Mouse (Mus musculus) hindbrain, embryonic 15.5 days (tissue): ENCODE measurements around the gene Vmn1r220. TPM values are rescaled to one million over a fixed set of nuclear protein-coding genes. Genes with fewer than 3 reads are reported as not detected.
"Not testable (repeated sequence)": the region's sequence is repeated elsewhere in the genome, so short reads cannot be mapped to it uniquely, and the experiment has no call there.

Experiments
- ATAC-seq: fragments of 200-750 bp; cut with Nextera tagmentation; 2 replicates; pipeline ENCODE4 v1.8.0; 2017; ENCODE audit warnings: low read depth, moderate number of reproducible peaks, moderate TSS enrichment; ENCODE audit not compliant: low FRiP score
- H3K27ac ChIP-seq: fragments of 300-500 bp; sonication (generic); replicated peaks from 2 replicates; pipeline ENCODE4 v1.5.1; 2015; ENCODE audit warnings: mild to moderate bottlenecking, inconsistent platforms
- H3K27me3 ChIP-seq: fragments of 300-500 bp; sonication (generic); 2 replicates; pipeline ENCODE4 v1.6.1; 2015; ENCODE audit warnings: control low read depth, inconsistent platforms
- H3K36me3 ChIP-seq: fragments of 300-500 bp; sonication (generic); 2 replicates; pipeline ENCODE4 v1.6.1; 2015; ENCODE audit warnings: control low read depth, inconsistent platforms
- H3K4me1 ChIP-seq: fragments of 300-500 bp; sonication (generic); replicated peaks from 2 replicates; pipeline ENCODE4 v1.6.1; 2015; ENCODE audit warnings: control low read depth, inconsistent platforms
- H3K4me2 ChIP-seq: fragments of 300-500 bp; sonication (generic); 2 replicates; pipeline ENCODE4 v1.6.1; 2015; ENCODE audit warnings: moderate library complexity, mild to moderate bottlenecking, inconsistent platforms
- H3K4me3 ChIP-seq: fragments of 300-500 bp; sonication (generic); 2 replicates; pipeline ENCODE4 v1.5.1; 2015; ENCODE audit warnings: mild to moderate bottlenecking, inconsistent platforms
- H3K9ac ChIP-seq: fragments of 300-500 bp; sonication (generic); 2 replicates; pipeline ENCODE4 v1.6.1; 2015; ENCODE audit warnings: inconsistent platforms
- H3K9me3 ChIP-seq: fragments of 300-500 bp; sonication (generic); 2 replicates; pipeline ENCODE4 v1.6.1; 2016; ENCODE audit warnings: control low read depth, inconsistent platforms
- WGBS: fragments of 180-500 bp; shearing (Covaris S2); methylation state at CpG from one replicate; pipeline ENCODE4 v1.1.7; 2015; 5-methylcytosine and 5-hydroxymethylcytosine counted together
- polyA plus RNA-seq: library from polyadenylated mRNA; unstranded; fragments of >200 nt; fragmentation: Nextera tagmentation; extraction: Ambion mirVana; gene quantifications from 2 replicates; pipeline ENCODE4 v1.2.1, GENCODE M21; 2015

Gene Vmn1r220
- polyA plus RNA-seq: not detected in 2 replicates

DNA sequence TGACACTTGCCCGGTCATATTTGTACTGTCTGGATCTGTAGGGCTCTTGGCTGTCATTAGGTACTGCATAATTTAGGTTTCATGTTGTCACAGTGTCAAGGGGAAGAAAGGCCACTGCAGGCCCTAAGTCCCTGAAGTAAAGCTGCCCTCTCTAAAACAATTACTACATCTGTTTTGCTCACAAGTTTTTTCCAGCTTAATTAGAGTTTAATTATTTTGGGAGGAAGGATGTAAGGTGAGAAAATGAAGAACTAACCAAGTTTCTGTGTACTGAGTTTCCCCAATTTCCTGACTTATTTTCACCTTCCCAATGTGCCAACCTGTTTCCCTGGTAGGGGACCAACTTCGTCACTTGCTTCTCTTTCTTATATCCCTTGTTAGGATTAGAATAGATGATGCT, at the start of gene Vmn1r220:
Gene Vmn1r220 (minus strand): TSS at position 101 of the 400 bp plus-strand sequence.
- no peak within 1 kb of the TSS for H3K4me3 ChIP-seq
- WGBS: 84% methylated on average over 2 of the region's 2 CpGs
- no peak for ATAC-seq

DNA sequence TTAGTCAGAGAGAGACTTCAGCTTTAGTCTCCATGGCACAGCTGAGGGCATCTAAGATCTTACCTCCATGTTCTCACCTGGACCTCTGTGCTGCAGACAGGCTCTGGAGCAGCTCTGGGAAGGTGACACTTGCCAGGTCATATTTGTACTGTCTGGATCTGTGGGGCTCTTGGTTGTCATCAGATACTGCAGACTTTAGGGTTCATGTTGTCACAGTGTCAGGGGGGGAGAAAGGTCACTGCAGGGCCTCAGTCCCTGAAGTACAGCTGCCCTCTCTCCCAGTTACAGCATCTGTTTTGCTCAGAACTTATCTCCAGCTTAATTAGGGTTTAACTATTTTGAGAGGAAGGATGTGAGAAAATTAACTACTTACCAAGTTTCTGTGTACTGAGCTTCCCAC, 48.1 kb upstream of the Vmn1r220 start, which contains the start of gene Vmn1r222:
Gene Vmn1r222 (minus strand): TSS at position 101 of the 400 bp plus-strand sequence.
- H3K9ac ChIP-seq, H3K27me3 ChIP-seq, H3K27ac ChIP-seq, H3K36me3 ChIP-seq, H3K4me3 ChIP-seq, H3K4me1 ChIP-seq, ATAC-seq, H3K9me3 ChIP-seq, H3K4me2 ChIP-seq: not testable (repeated sequence)

More for the DNA sequence above, at the start of gene Vmn1r220:
- Histone ChIP-seq H3K9me3 (no peaks in the 10 kb centered on the region), H3K9ac (no peak within 1 kb of the TSS), H3K4me1 (no peaks in the 10 kb centered on the region), H3K27me3 (no peaks in the 10 kb centered on the region), H3K36me3 (no peaks in the 10 kb centered on the region), H3K27ac (no peak within 1 kb of the TSS), H3K4me2 (no peak within 1 kb of the TSS)

DNA sequence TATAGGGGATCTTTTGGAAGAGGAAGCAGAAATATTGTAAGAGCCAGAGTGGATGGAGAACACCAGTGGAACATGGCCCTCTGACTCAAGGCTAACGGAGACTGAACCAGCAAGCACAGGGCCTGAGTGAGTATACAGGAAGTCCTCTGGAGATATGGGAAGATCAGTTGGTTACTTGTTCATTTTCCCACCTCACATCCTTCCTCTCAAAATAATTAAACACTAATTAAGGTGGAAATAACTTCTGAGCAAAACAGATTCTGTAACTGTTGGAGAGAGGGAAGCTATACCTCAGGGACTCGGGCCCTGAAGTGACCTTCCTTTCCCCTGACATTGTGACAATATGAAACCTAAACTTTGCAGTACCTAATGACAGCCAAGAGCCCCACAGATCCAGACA, 26.1 kb upstream of the Vmn1r220 start, which contains the start of gene Vmn1r221:
Gene Vmn1r221 (plus strand): TSS at position 301 of the 400 bp plus-strand sequence.
- H3K36me3 ChIP-seq, H3K4me1 ChIP-seq, ATAC-seq, H3K9me3 ChIP-seq, H3K9ac ChIP-seq, H3K27me3 ChIP-seq, H3K4me2 ChIP-seq, H3K4me3 ChIP-seq, H3K27ac ChIP-seq: not testable (repeated sequence)
- 98% methylated on average over 2 of the region's 2 CpGs for WGBS

DNA sequence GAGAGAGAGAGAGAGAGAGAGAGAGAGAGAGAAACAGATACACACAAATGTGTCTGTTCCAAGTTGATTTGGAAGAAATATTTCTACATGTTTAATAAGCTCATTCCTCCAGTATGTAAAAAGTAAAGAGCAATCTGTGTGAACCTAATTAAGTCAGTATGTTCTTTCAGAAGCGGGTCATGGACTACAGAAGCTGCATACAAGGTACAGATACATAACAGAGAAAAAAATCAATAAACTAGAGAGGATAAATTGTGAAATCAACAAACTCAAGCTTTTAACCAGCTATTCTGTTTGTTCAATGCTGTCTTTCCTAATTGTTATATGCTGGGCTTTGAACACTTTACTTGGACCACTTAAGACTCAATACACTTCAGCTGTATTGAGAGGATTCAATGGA, 16.1 kb upstream of the Vmn1r220 start:
- not testable (repeated sequence) for H3K4me3 ChIP-seq, H3K9me3 ChIP-seq

DNA sequence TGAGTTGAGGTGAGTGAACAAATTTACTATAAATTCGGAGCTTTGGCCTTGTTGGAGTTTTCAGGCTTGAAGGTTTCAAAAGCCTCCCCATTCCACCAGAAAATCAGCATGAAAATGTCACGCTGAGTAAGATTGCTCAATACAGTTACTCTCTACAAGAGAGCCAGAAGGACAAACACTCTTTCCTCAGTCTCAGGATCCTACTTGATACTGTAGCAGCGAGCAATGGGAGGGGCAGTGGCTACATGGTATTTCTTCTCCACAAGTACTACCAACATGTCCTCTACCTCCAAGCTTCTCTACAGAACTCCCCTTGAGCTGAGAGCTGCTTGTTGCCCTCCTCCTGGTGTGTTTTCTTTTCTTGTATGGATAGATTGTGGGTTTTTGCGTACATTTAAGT, 21.3 kb downstream of the Vmn1r220 start:
- not testable (repeated sequence) for H3K9ac ChIP-seq, H3K4me3 ChIP-seq, H3K4me1 ChIP-seq, H3K9me3 ChIP-seq, ATAC-seq, H3K36me3 ChIP-seq, H3K4me2 ChIP-seq, H3K27ac ChIP-seq, H3K27me3 ChIP-seq
- WGBS: 87% methylated on average over 4 of the region's 4 CpGs

More for the DNA sequence above, 16.1 kb upstream of the Vmn1r220 start:
- not testable (repeated sequence) for H3K4me1 ChIP-seq, ATAC-seq, H3K27me3 ChIP-seq, H3K4me2 ChIP-seq, H3K36me3 ChIP-seq, H3K27ac ChIP-seq, H3K9ac ChIP-seq
- 88% methylated on average over 1 of the region's 1 CpGs for WGBS

DNA sequence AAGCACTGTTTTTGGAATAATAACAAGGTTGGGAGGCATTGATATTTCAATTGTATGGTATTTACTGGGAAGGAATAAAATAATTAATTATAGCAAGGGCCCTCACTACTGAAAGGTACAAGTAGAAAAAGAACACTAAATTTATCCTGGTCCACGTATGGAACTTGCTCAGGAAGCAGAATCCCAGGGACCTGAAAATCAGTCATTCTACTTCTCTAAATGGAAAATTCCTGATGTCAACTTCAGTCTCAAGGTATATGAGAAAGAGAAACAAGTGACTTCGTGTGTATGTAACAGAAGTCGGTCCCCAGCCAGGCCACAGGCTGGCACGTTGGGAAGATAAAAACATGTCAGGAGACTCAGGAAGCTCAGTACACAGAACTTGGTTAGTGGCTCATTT, 28.8 kb downstream of the Vmn1r220 start, which contains the start of gene Vmn1r219:
Gene Vmn1r219 (plus strand): TSS at position 301 of the 400 bp plus-strand sequence.
- H3K4me1 ChIP-seq: 0 out of 2 replicates have a peak, but pooled peaks cover 4% of the 10 kb centered on the region
- 87% methylated on average over 4 of the region's 4 CpGs for WGBS
- no peaks in the 10 kb centered on the region for H3K36me3 ChIP-seq
- no peak within 1 kb of the TSS for H3K4me3 ChIP-seq
- H3K27me3 ChIP-seq: no peaks in the 10 kb centered on the region
- no peak for ATAC-seq
- no peak within 1 kb of the TSS for H3K27ac ChIP-seq
- no peaks in the 10 kb centered on the region for H3K9me3 ChIP-seq
- H3K4me2 ChIP-seq: no peak within 1 kb of the TSS
- no peak within 1 kb of the TSS for H3K9ac ChIP-seq

DNA sequence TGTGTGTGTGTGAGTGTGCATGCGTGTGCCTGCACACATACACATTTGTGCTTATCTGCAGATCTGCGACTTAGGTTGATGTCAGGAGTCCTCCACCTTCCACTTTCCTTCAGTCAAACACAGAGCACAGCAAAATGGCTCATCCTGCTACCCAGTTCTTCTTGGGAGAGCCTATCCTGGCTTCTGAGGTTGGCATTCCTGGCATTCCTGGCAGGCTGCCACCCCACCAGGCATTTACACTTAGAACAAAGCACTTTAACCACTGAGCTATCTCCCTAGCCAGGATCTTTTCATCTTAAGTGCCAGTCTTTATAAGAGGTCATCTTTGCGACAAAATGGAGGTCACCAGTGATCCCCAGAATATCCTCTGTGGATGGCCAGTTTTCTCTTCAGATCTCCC, 29.9 kb downstream of the Vmn1r220 start:
- H3K4me1 ChIP-seq: 0 out of 2 replicates have a peak, but pooled peaks cover 4% of the 10 kb centered on the region
- H3K9me3 ChIP-seq: no peaks in the 10 kb centered on the region
- no peak overlapping the region for H3K27ac ChIP-seq
- ATAC-seq: no peak
- H3K4me2 ChIP-seq: no peak overlapping the region
- no peak overlapping the region for H3K4me3 ChIP-seq
- no peaks in the 10 kb centered on the region for H3K36me3 ChIP-seq
- no peak overlapping the region for H3K9ac ChIP-seq
- 68% methylated on average over 3 of the region's 3 CpGs for WGBS
- no peaks in the 10 kb centered on the region for H3K27me3 ChIP-seq

DNA sequence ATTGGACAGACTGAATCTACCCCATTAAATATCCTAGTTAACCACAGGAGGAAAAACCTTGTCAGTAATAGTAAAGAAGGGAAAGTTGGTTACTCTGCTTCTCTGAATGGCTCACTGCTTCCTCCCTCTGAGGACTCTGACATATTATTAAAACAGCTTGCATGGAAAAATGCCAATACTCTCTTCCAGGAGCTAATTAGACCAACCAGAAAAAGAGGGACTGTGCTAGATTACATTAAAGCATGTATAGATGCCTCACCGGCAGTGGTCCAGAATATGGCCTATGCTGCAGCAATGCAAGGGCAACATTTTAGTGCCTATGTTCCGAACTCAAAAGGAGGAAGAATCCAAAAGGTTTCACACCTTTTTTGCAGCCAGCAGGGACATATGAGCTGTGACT, 48.9 kb downstream of the Vmn1r220 start:
- Histone ChIP-seq H3K4me3 (no peak overlapping the region), H3K27ac (no peak overlapping the region), H3K36me3 (no peaks in the 10 kb centered on the region), H3K9me3 (no peaks in the 10 kb centered on the region), H3K27me3 (no peaks in the 10 kb centered on the region), H3K4me2 (no peak overlapping the region), H3K9ac (no peak overlapping the region), H3K4me1 (no peaks in the 10 kb centered on the region)
- no peak for ATAC-seq
- 74% methylated on average over 2 of the region's 2 CpGs for WGBS

DNA sequence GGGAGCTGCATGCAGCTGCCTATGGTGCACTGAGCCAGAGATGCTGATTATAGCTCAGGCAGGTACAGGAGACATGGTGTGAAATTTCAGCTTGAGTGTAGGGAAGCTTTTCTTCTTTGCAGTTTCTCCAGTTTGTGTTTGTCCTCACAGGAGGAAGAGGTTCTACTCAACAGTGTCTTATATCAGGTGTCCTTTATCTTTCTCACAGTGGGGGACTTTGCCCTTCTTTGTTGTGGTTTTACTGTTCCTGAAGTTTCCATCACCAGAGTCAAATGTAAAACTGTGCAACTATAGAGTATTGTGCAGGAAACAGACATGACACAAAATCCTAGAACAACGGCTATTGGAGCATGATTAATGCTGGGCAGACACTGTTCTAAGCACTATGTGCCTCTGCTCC, 54.3 kb downstream of the Vmn1r220 start:
- no peaks in the 10 kb centered on the region for H3K27me3 ChIP-seq
- H3K4me3 ChIP-seq: no peak overlapping the region
- H3K9me3 ChIP-seq: no peaks in the 10 kb centered on the region
- WGBS: 57% methylated on average over 1 of the region's 1 CpGs
- H3K27ac ChIP-seq: no peak overlapping the region
- no peaks in the 10 kb centered on the region for H3K36me3 ChIP-seq
- H3K9ac ChIP-seq: no peak overlapping the region
- H3K4me2 ChIP-seq: no peak overlapping the region
- ATAC-seq: no peak
- H3K4me1 ChIP-seq: no peaks in the 10 kb centered on the region

DNA sequence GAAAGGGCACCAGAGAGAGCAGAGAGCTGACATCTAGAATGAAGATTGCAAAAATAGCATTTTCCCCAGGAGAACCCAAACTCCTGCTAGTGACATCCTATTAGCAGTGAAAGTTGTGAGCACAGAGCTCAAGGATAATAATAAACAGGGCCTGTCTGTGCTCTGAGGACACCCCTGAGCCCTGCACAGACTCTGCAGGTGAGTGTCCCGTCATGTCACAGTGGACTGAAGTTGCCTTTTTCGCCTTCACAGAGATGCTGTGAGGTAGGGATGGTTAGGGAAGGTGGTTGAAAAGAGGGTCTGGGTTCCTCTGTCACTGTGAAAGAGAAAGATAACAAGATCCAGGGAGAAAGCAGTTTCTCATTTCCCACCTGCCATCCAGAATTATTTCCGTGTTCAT, 54.7 kb downstream of the Vmn1r220 start, which contains the start of gene Vmn1r218:
Gene Vmn1r218 (plus strand): TSS at position 57 of the 400 bp plus-strand sequence.
- Histone ChIP-seq H3K4me3 (no peak within 1 kb of the TSS), H3K9me3 (no peaks in the 10 kb centered on the region), H3K36me3 (no peaks in the 10 kb centered on the region), H3K4me1 (no peaks in the 10 kb centered on the region), H3K9ac (no peak within 1 kb of the TSS), H3K27me3 (no peaks in the 10 kb centered on the region), H3K4me2 (no peak within 1 kb of the TSS), H3K27ac (no peak within 1 kb of the TSS)
- WGBS: 68% methylated on average over 3 of the region's 3 CpGs
- 0 out of 2 replicates have a peak, but pooled peaks have one; percentile 59 for ATAC-seq

Other genes with a start within 250 kb of the Vmn1r220 start
- gene Vmn1r213, start 180.3 kb downstream of the Vmn1r220 start, polyA plus RNA-seq: not detected in 2 replicates
- gene Vmn1r214, start 157.6 kb downstream of the Vmn1r220 start, polyA plus RNA-seq: not detected in 2 replicates
- not detected in 2 replicates for gene Vmn1r215, start 120.0 kb downstream of the Vmn1r220 start, polyA plus RNA-seq
- gene Vmn1r217, start 69.7 kb downstream of the Vmn1r220 start, polyA plus RNA-seq: not detected in 2 replicates
- gene Vmn1r218, start 54.8 kb downstream of the Vmn1r220 start, polyA plus RNA-seq: not detected in 2 replicates
- gene Vmn1r219, start 28.7 kb downstream of the Vmn1r220 start, polyA plus RNA-seq: not detected in 2 replicates
- not detected in 2 replicates for gene Vmn1r221, start 26.2 kb upstream of the Vmn1r220 start, polyA plus RNA-seq
- not detected in 2 replicates for gene Vmn1r222, start 48.0 kb upstream of the Vmn1r220 start, polyA plus RNA-seq
- gene Vmn1r223, start 59.2 kb upstream of the Vmn1r220 start, polyA plus RNA-seq: not detected in 2 replicates
- 42.8 and 46.5 TPM in 2 replicates for gene Zfp322a, start 181.2 kb upstream of the Vmn1r220 start, polyA plus RNA-seq
- gene Abt1, start 235.9 kb upstream of the Vmn1r220 start, polyA plus RNA-seq: 8.8 and 9.1 TPM in 2 replicates